Mouse (Mus musculus) hindbrain, embryonic 14.5 days (tissue): ENCODE measurements around the gene Tdp2. TPM values are rescaled to one million over a fixed set of nuclear protein-coding genes. Genes with fewer than 3 reads are reported as not detected.

Experiments
- ATAC-seq: fragments of 200-750 bp; cut with Nextera tagmentation; 2 replicates; pipeline ENCODE4 v1.8.0; 2017; ENCODE audit warnings: moderate number of reproducible peaks, mild to moderate bottlenecking, moderate TSS enrichment, moderate library complexity; ENCODE audit not compliant: low FRiP score
- DNase-seq: peaks from one replicate; pipeline ENCODE4 v3.0.0-alpha.2; 2015; ENCODE audit warnings: low spot score
- H3K27ac ChIP-seq: fragments of 300-500 bp; sonication (generic); 2 replicates; pipeline ENCODE4 v1.5.1; 2014; ENCODE audit warnings: mild to moderate bottlenecking, moderate library complexity
- H3K27me3 ChIP-seq: fragments of 300-500 bp; sonication (generic); 2 replicates; pipeline ENCODE4 v1.6.1; 2014; ENCODE audit warnings: mild to moderate bottlenecking, low read length, mixed read lengths; ENCODE audit not compliant: control insufficient read depth, insufficient read depth
- H3K36me3 ChIP-seq: fragments of 300-500 bp; sonication (generic); replicated peaks from 2 replicates; pipeline ENCODE4 v1.6.1; 2014; ENCODE audit not compliant: control insufficient read depth, insufficient read depth
- H3K4me1 ChIP-seq: fragments of 300-500 bp; sonication (generic); replicated peaks from 2 replicates; pipeline ENCODE4 v1.6.1; 2014; ENCODE audit warnings: antibody characterized with exemption, low read length, mixed read lengths; ENCODE audit not compliant: control insufficient read depth, insufficient read depth
- H3K4me2 ChIP-seq: fragments of 300-500 bp; sonication (generic); replicated peaks from 2 replicates; pipeline ENCODE4 v1.6.1; 2014; ENCODE audit warnings: mild to moderate bottlenecking, moderate library complexity
- H3K4me3 ChIP-seq: fragments of 300-500 bp; sonication (generic); replicated peaks from 2 replicates; pipeline ENCODE4 v1.5.1; 2014; ENCODE audit warnings: mild to moderate bottlenecking, low read length
- H3K9ac ChIP-seq: fragments of 300-500 bp; sonication (generic); 2 replicates; pipeline ENCODE4 v1.6.1; 2014
- H3K9me3 ChIP-seq: fragments of 300-500 bp; sonication (generic); 2 replicates; pipeline ENCODE4 v1.6.1; 2016; ENCODE audit warnings: low read length; ENCODE audit not compliant: control insufficient read depth
- WGBS: fragments of 180-500 bp; shearing (Covaris S2); extraction: QIAGEN DNeasy Blood & Tissue Kit; methylation state at CpG from one replicate; pipeline ENCODE4 v1.1.7; 2014; 5-methylcytosine and 5-hydroxymethylcytosine counted together
- polyA plus RNA-seq: library from polyadenylated mRNA; unstranded; fragments of >200 nt; fragmentation: Nextera tagmentation; extraction: Ambion mirVana; gene quantifications from 2 replicates; pipeline ENCODE4 v1.2.1, GENCODE M21; 2014

Tdp2 gene
- polyA plus RNA-seq, 1 experiment from 2014 or later = 37.5 TPM

GRCm38 (mm10) chr13:24866430-24867402 lies 35.2 kb downstream of the Tdp2 start:
- Histone ChIP-seq H3K4me3 (no peak overlapping the region), H3K27ac (no peak overlapping the region), H3K4me1 (no peaks in the 10 kb centered on the region), H3K36me3 (no peaks in the 10 kb centered on the region), H3K9ac (no peak overlapping the region), H3K27me3 (no peaks in the 10 kb centered on the region), H3K4me2 (no peak overlapping the region), H3K9me3 (no peaks in the 10 kb centered on the region)
- 61% methylated on average over 9 of the region's 9 CpGs for WGBS
- no peak for ATAC-seq
- no peak for DNase-seq

DNA sequence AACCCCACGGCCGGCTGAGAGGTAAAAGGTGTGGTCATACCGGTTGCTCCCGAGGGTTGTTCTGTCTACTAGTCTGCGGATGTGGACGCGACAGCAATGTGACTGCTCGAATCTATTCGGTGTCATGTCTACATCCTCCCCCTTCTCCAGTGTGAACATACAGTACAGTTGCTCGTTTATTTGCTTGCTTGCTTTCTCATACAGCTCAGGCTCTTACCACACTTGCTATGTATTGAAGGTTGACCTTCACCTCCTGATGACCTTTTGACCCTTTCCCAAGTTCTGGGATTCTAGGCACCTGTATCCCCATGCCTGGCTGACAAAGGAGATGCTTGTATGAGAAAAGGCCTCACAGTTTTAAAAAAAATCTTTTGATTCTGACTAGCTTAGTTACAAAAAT lies 36.3 kb downstream of the Tdp2 start:
- ATAC-seq = no peak
- WGBS = 96% methylated on average over 10 of the region's 10 CpGs
- H3K4me3 ChIP-seq = no peak overlapping the region

GRCm38 (mm10) chr13:24868233-24868632 lies 36.8 kb downstream of the Tdp2 start:
- Histone ChIP-seq H3K4me1 (no peaks in the 10 kb centered on the region), H3K9ac (no peak overlapping the region), H3K27ac (no peak overlapping the region), H3K4me3 (no peak overlapping the region), H3K36me3 (no peaks in the 10 kb centered on the region), H3K9me3 (no peaks in the 10 kb centered on the region), H3K4me2 (no peak overlapping the region), H3K27me3 (no peaks in the 10 kb centered on the region)
- 90% methylated on average over 7 of the region's 7 CpGs for WGBS
- DNase-seq (no peak), ATAC-seq (no peak)

More for the DNA sequence above, 36.3 kb downstream of the Tdp2 start:
- no peaks in the 10 kb centered on the region for H3K36me3 ChIP-seq
- no peaks in the 10 kb centered on the region for H3K9me3 ChIP-seq
- H3K4me1 ChIP-seq = no peaks in the 10 kb centered on the region
- no peak overlapping the region for H3K27ac ChIP-seq
- DNase-seq = no peak
- H3K27me3 ChIP-seq = no peaks in the 10 kb centered on the region
- H3K4me2 ChIP-seq = no peak overlapping the region
- no peak overlapping the region for H3K9ac ChIP-seq

DNA sequence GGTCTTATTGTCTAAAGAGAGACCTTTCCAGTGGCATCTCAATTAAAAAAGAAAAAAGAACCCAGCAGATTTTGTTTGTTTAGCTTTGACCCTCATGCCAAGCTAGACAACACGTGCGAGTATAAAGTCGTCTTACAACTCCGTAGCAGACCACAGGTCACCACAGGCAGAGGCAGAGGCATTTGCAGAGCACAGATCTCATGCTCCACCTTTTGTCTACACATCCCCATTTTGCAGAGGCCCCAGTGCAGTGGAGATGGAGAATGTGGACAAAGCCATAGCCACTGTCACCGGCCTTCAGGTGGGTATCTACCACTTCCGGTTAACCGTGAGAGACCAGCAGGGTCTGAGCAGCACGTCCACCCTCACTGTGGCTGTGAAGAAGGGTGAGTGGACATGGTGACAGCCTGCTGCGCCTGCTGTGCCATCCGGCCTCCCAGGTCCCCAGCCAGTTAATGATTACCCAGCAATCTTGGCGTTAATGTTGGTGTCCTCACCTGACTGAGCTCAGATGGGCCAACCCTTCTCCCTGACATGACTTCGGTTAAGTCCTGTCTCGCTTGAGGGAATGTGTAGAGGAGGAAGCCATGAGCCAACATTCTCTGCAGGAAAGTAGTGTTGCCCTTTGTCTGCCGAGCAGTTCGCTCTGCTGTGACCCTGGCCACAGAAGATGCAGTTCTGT lies 48.0 kb downstream of the Tdp2 start:
- no peak overlapping the region for H3K9ac ChIP-seq
- peaks cover 6% of the 10 kb centered on the region; the same call in 1 of the 2 replicates for H3K36me3 ChIP-seq
- H3K4me1 ChIP-seq = no peaks in the 10 kb centered on the region
- DNase-seq (no peak), ATAC-seq (no peak)
- no peak overlapping the region for H3K4me3 ChIP-seq
- H3K27ac ChIP-seq = no peak overlapping the region
- H3K27me3 ChIP-seq = no peaks in the 10 kb centered on the region
- 85% methylated on average over 15 of the region's 15 CpGs for WGBS
- no peak overlapping the region for H3K4me2 ChIP-seq
- 0 out of 2 replicates have a peak, but pooled peaks cover 4% of the 10 kb centered on the region for H3K9me3 ChIP-seq

GRCm38 (mm10) chr13:24880208-24880607 lies 48.7 kb downstream of the Tdp2 start:
- no peak for DNase-seq
- no peaks in the 10 kb centered on the region for H3K27me3 ChIP-seq
- ATAC-seq = no peak
- no peaks in the 10 kb centered on the region for H3K4me1 ChIP-seq
- H3K27ac ChIP-seq = no peak overlapping the region
- no peak overlapping the region for H3K4me2 ChIP-seq
- H3K4me3 ChIP-seq = no peak overlapping the region
- 86% methylated on average over 6 of the region's 6 CpGs for WGBS
- H3K36me3 ChIP-seq = peaks cover 8% of the 10 kb centered on the region; the same call in 1 of the 2 replicates
- H3K9ac ChIP-seq = no peak overlapping the region
- 0 out of 2 replicates have a peak, but pooled peaks cover 6% of the 10 kb centered on the region for H3K9me3 ChIP-seq

DNA sequence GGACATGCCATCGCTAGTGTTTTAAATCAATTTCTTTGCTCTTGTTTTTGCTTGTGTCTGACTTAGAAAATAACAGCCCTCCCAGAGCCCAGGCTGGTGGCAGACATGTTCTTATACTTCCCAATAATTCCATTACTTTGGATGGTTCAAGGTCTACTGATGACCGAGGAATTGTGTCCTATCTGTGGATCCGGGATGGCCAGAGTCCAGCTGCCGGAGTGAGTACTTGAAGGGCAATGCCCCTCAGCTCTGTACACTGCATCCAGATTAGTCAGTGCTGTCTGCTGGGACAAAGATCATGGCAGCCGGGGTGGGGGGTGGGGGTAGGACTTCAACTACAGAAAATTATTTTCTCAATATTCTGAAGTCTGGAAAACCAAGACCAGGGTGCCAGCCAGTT lies 49.2 kb downstream of the Tdp2 start:
- Histone ChIP-seq H3K4me2 (no peak overlapping the region), H3K9me3 (0 out of 2 replicates have a peak, but pooled peaks cover 6% of the 10 kb centered on the region), H3K27ac (no peak overlapping the region), H3K4me3 (no peak overlapping the region), H3K4me1 (no peaks in the 10 kb centered on the region), H3K27me3 (no peaks in the 10 kb centered on the region), H3K36me3 (peaks cover 10% of the 10 kb centered on the region), H3K9ac (no peak overlapping the region)
- WGBS = 92% methylated on average over 5 of the region's 5 CpGs
- no peak for ATAC-seq
- DNase-seq = no peak

DNA sequence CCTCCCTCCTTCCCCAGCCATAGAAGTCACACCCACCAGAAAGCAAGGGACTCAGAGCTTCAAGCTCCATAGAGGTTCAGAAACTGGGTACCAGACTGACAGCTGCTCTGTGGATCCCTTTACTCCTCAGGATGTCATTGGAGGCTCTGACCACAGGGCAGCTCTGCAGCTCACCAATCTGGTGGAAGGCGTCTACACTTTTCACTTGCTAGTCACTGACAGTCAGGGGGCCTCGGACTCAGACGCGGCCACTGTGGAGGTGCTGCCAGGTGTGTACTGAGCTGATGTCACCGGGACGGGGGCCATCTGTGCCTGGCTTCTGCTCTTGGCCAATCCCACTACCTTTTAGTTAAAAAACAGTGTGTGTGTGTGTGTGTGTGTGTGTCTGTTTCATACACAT lies 50.9 kb downstream of the Tdp2 start:
- Histone ChIP-seq H3K4me2 (no peak overlapping the region), H3K9me3 (0 out of 2 replicates have a peak, but pooled peaks cover 6% of the 10 kb centered on the region), H3K4me3 (no peak overlapping the region), H3K27me3 (no peaks in the 10 kb centered on the region), H3K9ac (no peak overlapping the region), H3K36me3 (peaks cover 14% of the 10 kb centered on the region), H3K4me1 (no peaks in the 10 kb centered on the region), H3K27ac (no peak overlapping the region)
- WGBS = 95% methylated on average over 6 of the region's 6 CpGs
- no peak for DNase-seq
- ATAC-seq = no peak

GRCm38 (mm10) chr13:24889554-24889953 lies 58.1 kb downstream of the Tdp2 start:
- Histone ChIP-seq H3K9me3 (0 out of 2 replicates have a peak, but pooled peaks cover 1% of the 10 kb centered on the region), H3K27ac (no peak overlapping the region), H3K4me2 (no peak overlapping the region), H3K4me3 (no peak overlapping the region), H3K9ac (no peak overlapping the region), H3K36me3 (peaks cover 12% of the 10 kb centered on the region), H3K27me3 (no peaks in the 10 kb centered on the region), H3K4me1 (no peaks in the 10 kb centered on the region)
- no peak for ATAC-seq
- DNase-seq = no peak
- 13% methylated on average over 1 of the region's 1 CpGs for WGBS
